Mouse (Mus musculus): Measurements from ENCODE around the gene Crybg2.

The Crybg2 gene

GRCm38 (mm10) chr4:134094923-134095547 is 34.4 kb downstream of the Crybg2 start, which contains the start of gene Cd52:
Cd52 (minus strand) TSS chr4:134095082.
- DNase-seq (ENCODE audit: low spot score): no peak

- no peak for DNase-seq (ENCODE audit: low spot score)
Measured at GRCm38 (mm10) chr4:134096120-134096519, 35.5 kb downstream of the Crybg2 start.

GRCm38 (mm10) chr4:134097015-134097608 is 36.5 kb downstream of the Crybg2 start:
- DNase-seq (ENCODE audit: low spot score): no peak

GRCm38 (mm10) chr4:134098628-134099027 is 38.0 kb downstream of the Crybg2 start:
- no peak for DNase-seq (ENCODE audit: low spot score)

- no peak for DNase-seq (ENCODE audit: low spot score)
Measured at GRCm38 (mm10) chr4:134100245-134100644, 39.6 kb downstream of the Crybg2 start.

GRCm38 (mm10) chr4:134101979-134102741 is 41.5 kb downstream of the Crybg2 start, which contains the start of gene Ubxn11:
Ubxn11 (plus strand) TSS chr4:134102570.
- peak; percentile 71 for DNase-seq (ENCODE audit: low spot score)

- DNase-seq (ENCODE audit: low spot score): no peak
Measured at GRCm38 (mm10) chr4:134102742-134103119, 42.1 kb downstream of the Crybg2 start.

- no peak for DNase-seq (ENCODE audit: low spot score)
Measured at GRCm38 (mm10) chr4:134106105-134106504, 45.5 kb downstream of the Crybg2 start.

GRCm38 (mm10) chr4:134107730-134108129 is 47.1 kb downstream of the Crybg2 start:
- no peak for DNase-seq (ENCODE audit: low spot score)

- DNase-seq (ENCODE audit: low spot score): no peak
Measured at GRCm38 (mm10) chr4:134108196-134108595, 47.6 kb downstream of the Crybg2 start.

GRCm38 (mm10) chr4:134110653-134111052 is 50.0 kb downstream of the Crybg2 start:
- no peak for DNase-seq (ENCODE audit: low spot score)

GRCm38 (mm10) chr4:134112403-134112802 is 51.8 kb downstream of the Crybg2 start:
- DNase-seq (ENCODE audit: low spot score): no peak

GRCm38 (mm10) chr4:134113356-134113994 is 52.9 kb downstream of the Crybg2 start:
- DNase-seq (ENCODE audit: low spot score): no peak

GRCm38 (mm10) chr4:134114038-134114437 is 53.4 kb downstream of the Crybg2 start:
- no peak for DNase-seq (ENCODE audit: low spot score)

GRCm38 (mm10) chr4:134115215-134116144 is 54.9 kb downstream of the Crybg2 start:
- no peak for DNase-seq (ENCODE audit: low spot score)

- DNase-seq (ENCODE audit: low spot score): no peak
Measured at GRCm38 (mm10) chr4:134116501-134116900, 55.9 kb downstream of the Crybg2 start.

GRCm38 (mm10) chr4:134117012-134117411 is 56.4 kb downstream of the Crybg2 start:
- DNase-seq (ENCODE audit: low spot score): no peak

GRCm38 (mm10) chr4:134118126-134118800 is 57.6 kb downstream of the Crybg2 start:
- DNase-seq (ENCODE audit: low spot score): no peak

- DNase-seq (ENCODE audit: low spot score): no peak
Measured at GRCm38 (mm10) chr4:134119042-134119441, 58.4 kb downstream of the Crybg2 start.

GRCm38 (mm10) chr4:134119644-134120043 is 59.0 kb downstream of the Crybg2 start:
- DNase-seq (ENCODE audit: low spot score): no peak

Data from ovary, adult 18-20 months (tissue).